Mouse (Mus musculus) frontal cortex, adult 2 months (tissue): ENCODE data around the gene Pthlh. TPM values are rescaled to one million over a fixed set of nuclear protein-coding genes. Genes with fewer than 3 reads are reported as not detected.
A peak's percentile ranks its signal among the peaks of the same experiment; 100 is the strongest.

ENCODE experiments used
- DNase-seq, 2 experiments: peaks; one replicate each; pipeline ENCODE4 v3.0.0; 2022; ENCODE audit warnings: low spot score in 1 of 2; ENCODE audit errors: extremely low spot score in 1 of 2
- polyA plus RNA-seq: library from polyadenylated mRNA; depleted of rRNA; stranded (reverse); fragments of >200 nt; gene quantifications from 2 replicates; pipeline ENCODE4 v1.2.3, GENCODE M21; 2012; rRNA removed

Pthlh gene
- polyA plus RNA-seq = 2.8 and 2.9 TPM in 2 replicates

- peak; percentile 4 to 50 for DNase-seq
These were observed at the start of gene Pthlh for GRCm38 (mm10) chr6:147263587-147264565. Pthlh (minus strand) TSS chr6:147264183.

- no peak for DNase-seq
These were observed 49.3 kb upstream of the Pthlh start for GRCm38 (mm10) chr6:147313331-147313730.

- DNase-seq = no peak
These were observed 46.5 kb upstream of the Pthlh start for GRCm38 (mm10) chr6:147310435-147310978.

GRCm38 (mm10) chr6:147310035-147310434 lies 46.1 kb upstream of the Pthlh start:
- no peak for DNase-seq

GRCm38 (mm10) chr6:147304236-147304635 lies 40.3 kb upstream of the Pthlh start:
- peak; percentile 10 to 14 for DNase-seq

- peak; percentile 27 to 68 for DNase-seq
These were observed 35.6 kb upstream of the Pthlh start for GRCm38 (mm10) chr6:147299607-147300006.

- no peak for DNase-seq
These were observed 15.3 kb upstream of the Pthlh start for GRCm38 (mm10) chr6:147279309-147279708.

- DNase-seq = no peak
These were observed 4.3 kb upstream of the Pthlh start for GRCm38 (mm10) chr6:147268143-147268790.

GRCm38 (mm10) chr6:147266466-147266865 lies 2.5 kb upstream of the Pthlh start:
- no peak for DNase-seq

- no peak for DNase-seq
These were observed 805 bp downstream of the Pthlh start for GRCm38 (mm10) chr6:147263178-147263577.

- DNase-seq = no peak
These were observed 2.4 kb downstream of the Pthlh start for GRCm38 (mm10) chr6:147261616-147262015.

GRCm38 (mm10) chr6:147260766-147261165 lies 3.2 kb downstream of the Pthlh start:
- DNase-seq = no peak

- no peak for DNase-seq
These were observed 16.2 kb downstream of the Pthlh start for GRCm38 (mm10) chr6:147247782-147248181.

GRCm38 (mm10) chr6:147244294-147244693 lies 19.7 kb downstream of the Pthlh start:
- no peak for DNase-seq

GRCm38 (mm10) chr6:147243655-147244054 lies 20.3 kb downstream of the Pthlh start:
- no peak for DNase-seq

- DNase-seq = no peak
These were observed 22.4 kb downstream of the Pthlh start for GRCm38 (mm10) chr6:147241541-147241940.

- peak; percentile 9 to 68 for DNase-seq
These were observed 23.7 kb downstream of the Pthlh start for GRCm38 (mm10) chr6:147240203-147240804.

- no peak for DNase-seq
These were observed 37.3 kb downstream of the Pthlh start for GRCm38 (mm10) chr6:147226696-147227095.

GRCm38 (mm10) chr6:147219099-147219498 lies 44.9 kb downstream of the Pthlh start:
- peak in 1 of 2 experiments; percentile 17 for DNase-seq

GRCm38 (mm10) chr6:147216156-147216555 lies 47.8 kb downstream of the Pthlh start:
- DNase-seq = no peak

GRCm38 (mm10) chr6:147207821-147208330 lies 56.1 kb downstream of the Pthlh start:
- no peak for DNase-seq
